Mouse (Mus musculus): ENCODE data around the gene Gm10337. TPM values are rescaled to one million over a fixed set of nuclear protein-coding genes. Genes with fewer than 3 reads are reported as not detected.

Gm10337 gene
- total and polyA plus RNA-seq, 3 experiments = not detected

- DNase-seq = no peak
These were observed 14.1 kb downstream of the Gm10337 start for GRCm38 (mm10) chr15:102517631-102517975.

GRCm38 (mm10) chr15:102517976-102518858 lies 14.7 kb downstream of the Gm10337 start, which contains the start of gene Tarbp2:
Gene Tarbp2, plus strand, starts transcription at chr15:102518192.
- peak; percentile 100 for DNase-seq

- no peak for DNase-seq
These were observed 15.3 kb downstream of the Gm10337 start for GRCm38 (mm10) chr15:102518859-102519201.

DNA sequence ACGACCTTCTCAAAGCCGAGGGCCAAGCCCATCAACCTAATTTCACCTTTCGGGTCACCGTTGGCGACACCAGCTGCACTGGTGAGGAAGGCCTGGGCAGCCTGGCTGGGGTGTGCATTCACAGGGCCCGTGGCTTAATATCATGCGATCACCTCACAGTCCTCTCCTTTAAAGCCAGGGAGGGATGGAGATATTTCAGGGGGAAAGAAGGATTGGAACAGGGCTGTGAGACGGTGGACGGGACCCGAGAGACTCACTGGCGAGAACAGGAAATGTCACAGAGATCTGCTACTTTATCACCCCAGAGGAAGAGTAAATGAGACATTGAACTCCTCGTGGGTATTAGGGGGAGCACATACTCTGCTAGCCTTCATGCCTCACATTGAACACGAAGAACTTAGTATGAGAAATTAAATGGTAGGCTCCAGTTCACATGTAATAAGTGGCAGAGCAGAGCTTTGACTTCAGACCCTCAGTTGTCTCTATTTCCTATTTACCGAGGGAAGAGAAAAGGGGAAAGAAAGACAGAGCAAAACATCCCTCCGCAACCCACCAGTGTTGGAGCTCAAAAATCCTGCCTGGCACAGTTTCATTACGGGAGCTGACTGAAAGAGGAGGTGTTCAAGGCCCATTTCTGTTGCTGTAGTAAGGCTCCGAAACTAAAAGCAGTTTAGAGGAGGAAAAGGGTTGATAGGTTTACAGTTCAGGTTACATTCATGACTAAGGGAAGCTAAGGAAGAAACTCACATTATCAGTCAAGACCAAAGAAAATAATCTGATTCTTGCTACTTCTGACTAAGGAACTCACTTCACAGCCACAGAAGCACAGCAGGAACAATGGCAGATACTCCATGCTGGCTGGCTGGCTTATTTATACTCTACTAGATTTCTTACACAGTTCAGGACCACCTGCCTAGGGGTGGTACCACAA lies 16.0 kb downstream of the Gm10337 start:
- DNase-seq = no peak

DNA sequence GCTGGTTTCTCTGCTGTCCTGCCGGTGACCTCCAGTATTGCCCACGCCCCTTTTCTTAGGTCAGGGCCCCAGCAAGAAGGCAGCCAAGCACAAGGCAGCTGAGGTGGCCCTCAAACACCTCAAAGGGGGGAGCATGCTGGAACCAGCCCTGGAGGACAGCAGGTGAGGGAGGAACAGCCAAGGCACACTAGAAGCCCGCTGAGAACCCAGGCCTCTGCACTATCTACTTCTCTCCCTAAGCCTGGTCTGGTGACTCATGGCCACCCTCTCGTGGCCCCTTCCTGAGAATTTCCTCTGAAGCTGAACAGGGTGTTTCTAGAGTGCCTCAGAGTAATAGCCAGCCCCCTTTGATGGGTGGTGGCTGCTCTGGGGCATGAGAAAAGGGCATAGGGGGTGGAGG lies 16.9 kb downstream of the Gm10337 start:
- DNase-seq = no peak

GRCm38 (mm10) chr15:102521480-102521879 lies 18.0 kb downstream of the Gm10337 start:
- DNase-seq = no peak

- DNase-seq = peak; percentile 68
These were observed 21.5 kb downstream of the Gm10337 start, which contains the start of gene Npff for GRCm38 (mm10) chr15:102524892-102525485. Gene Npff, minus strand, starts transcription at chr15:102524942.

DNA sequence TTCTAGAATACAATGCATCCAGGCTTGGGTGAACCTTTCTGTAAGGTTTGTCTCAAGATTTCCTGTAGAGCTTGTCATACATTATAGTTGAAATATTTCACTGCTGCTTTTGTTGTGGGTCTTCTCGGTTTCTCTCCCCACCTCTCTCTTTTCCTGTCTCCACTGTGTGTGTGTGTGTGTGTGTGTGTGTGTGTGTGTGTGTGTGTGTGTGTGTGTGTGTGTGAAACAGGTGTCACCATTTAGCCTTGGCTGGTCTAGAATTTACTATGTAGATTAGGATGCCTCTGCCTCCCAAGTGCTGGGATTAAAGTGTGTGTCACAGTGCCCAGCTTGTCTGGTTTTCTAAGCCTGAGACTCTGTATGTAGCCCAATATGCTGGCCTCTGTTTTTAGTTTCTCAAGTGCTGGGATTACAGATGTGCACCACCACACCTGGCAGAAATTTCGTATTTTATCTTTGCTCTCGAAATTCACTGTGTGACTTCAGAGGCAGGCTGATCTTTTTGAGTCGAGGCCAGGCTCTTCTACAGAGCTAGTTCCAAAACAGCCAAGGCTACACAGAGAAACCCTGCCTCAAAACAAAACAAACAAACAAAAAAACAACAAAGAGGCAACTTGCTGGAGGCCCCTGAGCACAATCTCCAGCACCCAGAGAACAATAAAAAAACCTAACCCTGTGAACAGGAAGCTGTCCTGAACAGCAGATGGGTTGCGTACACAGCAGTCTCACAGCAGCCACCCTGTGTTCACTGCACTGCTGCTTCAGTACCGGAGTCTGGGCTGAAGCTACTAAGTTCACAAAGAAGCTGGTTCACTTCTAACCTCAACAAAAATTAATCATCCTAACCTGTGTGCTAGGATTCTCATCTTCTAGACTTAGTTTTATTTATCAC lies 22.8 kb downstream of the Gm10337 start:
- no peak for DNase-seq

DNA sequence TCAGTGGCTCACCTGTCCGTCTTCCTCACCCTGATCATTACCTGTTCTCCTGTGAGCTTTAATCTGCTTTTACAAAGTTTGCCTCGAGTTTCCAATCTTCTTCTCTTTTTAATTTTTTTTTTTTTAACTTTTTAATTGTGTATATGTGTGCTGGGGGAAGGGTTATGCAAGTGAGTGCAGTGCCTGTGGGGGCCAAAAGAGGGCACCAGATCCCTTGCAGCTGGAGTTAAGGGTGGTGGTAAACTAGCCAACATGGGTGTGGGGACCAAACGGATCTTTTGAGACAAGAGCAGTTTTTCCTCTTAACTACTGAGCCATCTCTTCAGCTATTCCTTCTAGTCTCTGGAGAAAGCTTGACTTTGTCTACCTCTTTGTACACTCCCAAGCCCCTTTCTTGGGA lies 24.4 kb downstream of the Gm10337 start:
- DNase-seq = no peak

DNA sequence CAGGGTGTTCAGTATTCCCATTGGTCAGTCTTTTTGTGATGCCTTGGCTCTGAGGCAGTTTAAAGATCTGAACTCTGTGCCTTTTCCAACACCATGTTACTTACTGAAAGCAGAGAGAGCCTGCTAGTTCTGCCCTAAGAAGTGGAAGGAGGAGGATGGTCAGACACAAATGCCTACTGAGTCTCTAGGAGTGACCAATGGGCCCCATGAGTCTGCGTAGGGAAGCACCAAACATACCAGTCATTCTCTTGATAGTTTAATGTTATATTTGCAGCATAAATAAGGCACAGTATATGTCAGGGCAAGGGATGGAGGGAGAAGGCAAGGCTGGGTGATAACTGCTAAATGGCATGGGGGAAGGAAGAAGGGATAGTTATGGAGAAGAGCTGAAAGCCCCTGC lies 24.9 kb downstream of the Gm10337 start:
- DNase-seq = no peak

DNA sequence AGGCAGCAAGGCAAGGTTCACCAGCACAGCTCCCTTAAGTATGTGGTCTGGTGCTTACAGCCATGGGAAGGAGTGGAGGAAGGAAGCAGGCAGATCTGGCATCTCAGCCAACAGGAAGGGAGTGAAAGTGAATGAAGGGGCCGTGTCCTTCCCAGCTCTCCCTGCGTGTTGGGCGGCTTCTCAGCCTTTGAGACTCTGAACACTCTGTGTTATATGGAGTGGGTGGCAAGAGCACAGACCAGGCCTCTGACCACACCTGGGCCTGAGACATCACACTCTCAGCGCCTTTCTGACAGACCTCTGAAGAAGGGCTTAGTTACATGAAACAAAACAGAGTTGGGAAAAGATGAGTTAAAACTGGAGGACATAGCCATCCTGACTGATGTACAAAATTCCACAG lies 27.0 kb downstream of the Gm10337 start:
- no peak for DNase-seq

DNA sequence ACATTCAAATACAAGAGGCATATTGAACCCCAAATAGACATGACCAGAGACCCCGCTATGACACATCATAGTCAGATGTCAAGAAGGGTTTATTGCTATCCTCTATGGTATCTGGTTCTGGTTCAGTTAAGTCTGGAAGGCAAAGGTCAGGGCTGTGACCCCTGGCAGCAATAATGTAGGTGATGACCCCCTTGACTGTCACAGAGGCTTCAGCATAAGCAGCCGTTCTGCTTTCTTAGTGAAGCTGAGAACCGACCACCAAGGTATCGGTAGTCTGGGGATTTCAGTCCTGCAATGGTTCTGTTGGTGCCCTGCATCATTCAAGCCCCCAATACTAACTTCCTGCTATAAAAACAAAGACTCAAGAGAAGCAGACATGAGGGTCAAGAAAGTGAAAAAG lies 28.1 kb downstream of the Gm10337 start:
- DNase-seq = no peak

DNA sequence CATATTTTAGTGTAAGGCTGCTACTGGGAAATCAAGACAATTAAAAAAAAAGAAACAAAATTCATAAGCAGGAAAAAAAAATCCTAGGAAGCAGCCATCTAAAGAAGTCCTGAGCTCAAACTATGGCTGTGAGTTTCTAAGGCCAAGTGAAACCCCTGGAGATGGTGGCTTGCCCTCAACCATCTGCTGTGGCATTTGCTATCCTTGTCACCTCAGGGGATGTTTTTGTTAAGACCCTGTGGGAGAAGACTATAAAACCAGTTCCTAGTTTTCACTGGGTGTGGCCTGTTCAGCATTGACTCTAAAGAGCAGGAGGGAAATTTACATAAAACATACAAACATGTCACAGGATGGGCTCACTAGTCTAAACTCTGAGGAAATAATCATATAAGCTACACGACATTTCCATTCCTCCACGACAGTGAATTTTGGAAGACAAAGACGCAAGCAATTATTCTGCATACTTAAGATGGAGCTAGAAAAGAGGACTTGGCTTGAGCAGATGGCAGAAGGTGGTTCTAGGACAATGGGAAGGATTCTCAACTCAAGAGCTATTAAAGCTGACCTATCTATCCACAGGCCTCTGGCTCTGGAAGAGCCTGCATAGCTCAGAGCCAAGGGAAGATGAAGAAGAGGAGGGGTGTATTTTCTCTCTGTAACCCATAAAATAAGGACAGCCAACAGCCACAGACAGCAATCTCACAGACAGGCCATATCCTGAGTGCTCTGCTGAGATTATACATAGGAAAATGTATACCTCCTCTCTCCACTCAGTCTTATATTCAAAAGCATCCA lies 28.8 kb downstream of the Gm10337 start:
- no peak for DNase-seq

GRCm38 (mm10) chr15:102533926-102534325 lies 30.4 kb downstream of the Gm10337 start:
- no peak for DNase-seq

- no peak for DNase-seq
These were observed 41.3 kb downstream of the Gm10337 start for GRCm38 (mm10) chr15:102544801-102545200.

DNA sequence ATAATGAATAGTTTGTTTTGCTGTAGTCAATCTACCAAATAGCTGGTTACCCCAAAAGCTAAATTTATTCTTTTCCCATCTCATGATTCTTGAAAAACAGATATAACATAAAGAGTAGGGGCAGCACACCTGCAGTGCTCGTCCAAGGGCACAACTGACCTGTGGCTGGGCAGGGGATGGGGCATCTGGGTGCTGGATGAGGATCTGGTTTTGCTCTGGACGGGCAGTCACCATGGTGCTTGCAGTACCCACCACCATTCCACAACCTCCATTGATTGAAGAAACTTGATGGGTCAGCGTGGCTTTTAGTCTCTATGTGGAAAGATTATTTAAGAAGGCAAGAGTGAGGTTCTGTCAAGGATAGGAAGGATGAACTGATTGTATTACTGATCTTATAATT lies 42.7 kb downstream of the Gm10337 start:
- DNase-seq = no peak

DNA sequence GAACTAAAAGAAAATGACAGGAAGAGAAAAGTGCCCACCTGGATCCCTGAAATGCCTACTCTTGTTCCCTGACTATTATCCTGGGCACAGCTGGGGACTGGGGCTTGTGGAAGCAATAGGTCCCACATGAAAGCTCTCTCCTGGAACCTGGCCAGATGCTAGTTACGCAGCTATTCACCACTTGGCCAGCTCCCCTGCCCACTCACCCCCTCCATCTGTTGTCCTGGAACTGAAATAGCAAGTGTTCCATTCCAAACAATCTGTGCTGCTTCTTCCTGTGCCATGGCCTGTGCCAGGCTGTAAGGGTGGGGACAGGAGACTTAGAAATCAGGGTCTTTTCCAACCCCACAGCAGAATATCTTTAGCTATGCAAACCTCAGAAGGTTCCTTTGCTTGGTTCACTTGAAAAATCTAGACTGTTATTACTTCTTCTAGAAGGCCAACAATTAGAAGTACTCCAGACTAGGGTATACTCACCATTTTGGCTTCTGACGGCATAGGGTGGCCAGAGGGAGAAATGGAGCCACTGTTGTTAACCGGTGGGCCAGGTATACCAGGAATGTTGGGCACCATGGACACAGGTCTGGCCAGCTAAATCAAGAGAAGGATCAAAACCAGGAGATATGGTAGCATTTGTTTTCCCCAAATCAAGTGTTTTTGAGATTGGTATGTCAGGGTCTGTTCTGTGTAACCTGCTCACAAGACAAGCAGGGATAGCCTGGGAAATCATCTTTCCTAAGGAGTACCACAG lies 43.3 kb downstream of the Gm10337 start:
- peak; percentile 60 for DNase-seq

DNA sequence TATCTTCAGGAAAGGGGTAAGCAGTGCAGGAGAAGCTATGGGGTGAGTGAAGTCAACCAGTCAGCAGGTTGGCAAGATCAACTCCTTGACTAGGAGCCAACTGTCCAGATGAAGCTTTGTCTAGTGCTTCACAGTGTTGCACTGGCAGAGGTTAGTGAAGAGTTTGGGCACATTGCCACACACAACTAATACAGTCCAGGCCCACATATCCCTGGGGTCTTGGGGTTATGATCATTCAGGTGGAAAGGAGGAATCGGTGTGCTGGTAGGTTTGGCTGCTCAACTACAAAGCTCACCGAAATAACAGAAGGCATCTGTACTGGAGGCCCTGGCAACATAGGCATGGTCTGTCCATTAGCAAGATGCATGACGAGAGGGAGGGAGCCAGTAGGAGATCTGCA lies 44.0 kb downstream of the Gm10337 start:
- no peak for DNase-seq

DNA sequence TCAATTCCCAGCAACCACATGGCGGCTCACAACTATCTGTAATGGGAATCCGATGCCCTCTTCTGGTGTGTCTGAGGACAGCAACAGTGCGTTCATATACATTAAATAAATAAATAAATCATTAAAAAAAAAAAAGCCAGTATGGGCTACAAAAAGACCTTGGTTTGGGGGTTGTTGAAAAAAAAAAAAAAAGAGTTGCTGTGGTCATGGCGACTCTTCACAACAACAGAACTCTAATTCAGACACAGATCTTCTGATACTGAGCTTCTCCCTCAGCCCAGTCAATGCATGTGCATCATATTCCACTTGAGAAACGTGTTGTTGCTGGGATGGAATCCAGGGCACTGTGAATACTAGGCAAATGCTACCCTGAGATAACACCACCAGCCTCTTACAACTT lies 49.1 kb downstream of the Gm10337 start:
- DNase-seq = no peak

Measured in adrenal gland, adult 2 months (tissue).